Mouse (Mus musculus) hindbrain, embryonic 16.5 days (tissue): ENCODE results near the gene Th. TPM values are rescaled to one million over a fixed set of nuclear protein-coding genes. Genes with fewer than 3 reads are reported as not detected.

Experiments used
- ATAC-seq: fragments of 200-750 bp; cut with Nextera tagmentation; 2 replicates; pipeline ENCODE4 v1.8.0; 2017; ENCODE audit warnings: moderate TSS enrichment, moderate library complexity
- H3K27ac ChIP-seq: fragments of 300-500 bp; sonication (generic); 2 replicates; pipeline ENCODE4 v1.5.1; 2014; ENCODE audit warnings: low read depth, mild to moderate bottlenecking, control low read depth, low read length, moderate library complexity
- H3K27me3 ChIP-seq: fragments of 300-500 bp; sonication (generic); replicated peaks from 2 replicates; pipeline ENCODE4 v1.6.1; 2014; ENCODE audit warnings: low read length; ENCODE audit not compliant: control insufficient read depth, insufficient read depth
- H3K36me3 ChIP-seq: fragments of 300-500 bp; sonication (generic); 2 replicates; pipeline ENCODE4 v1.6.1; 2014; ENCODE audit warnings: mild to moderate bottlenecking, low read length, moderate library complexity, mixed read lengths; ENCODE audit not compliant: control insufficient read depth, insufficient read depth
- H3K4me1 ChIP-seq: fragments of 300-500 bp; sonication (generic); 2 replicates; pipeline ENCODE4 v1.6.1; 2014; ENCODE audit warnings: low read depth, low read length; ENCODE audit not compliant: control insufficient read depth, insufficient read depth
- H3K4me2 ChIP-seq: fragments of 300-500 bp; sonication (generic); 2 replicates; pipeline ENCODE4 v1.6.1; 2014; ENCODE audit warnings: mild to moderate bottlenecking, low read length, control low read depth, moderate library complexity
- H3K4me3 ChIP-seq: fragments of 300-500 bp; sonication (generic); 2 replicates; pipeline ENCODE4 v1.5.1; 2014; ENCODE audit warnings: mild to moderate bottlenecking, low read length, control low read depth, moderate library complexity
- H3K9ac ChIP-seq: fragments of 300-500 bp; sonication (generic); 2 replicates; pipeline ENCODE4 v1.6.1; 2014; ENCODE audit warnings: low read depth, mild to moderate bottlenecking, control low read depth, low read length, moderate library complexity
- H3K9me3 ChIP-seq: fragments of 300-500 bp; sonication (generic); 2 replicates; pipeline ENCODE4 v1.6.1; 2014; ENCODE audit warnings: mild to moderate bottlenecking, low read length, moderate library complexity; ENCODE audit not compliant: control insufficient read depth
- WGBS: fragments of 180-500 bp; shearing (Covaris S2); extraction: QIAGEN DNeasy Blood & Tissue Kit; methylation state at CpG from one replicate; pipeline ENCODE4 v1.1.7; 2014; 5-methylcytosine and 5-hydroxymethylcytosine counted together
- polyA plus RNA-seq: library from polyadenylated mRNA; unstranded; fragments of >200 nt; fragmentation: Nextera tagmentation; extraction: Ambion mirVana; gene quantifications from 2 replicates; pipeline ENCODE4 v1.2.1, GENCODE M21; 2015

Gene Th
- polyA plus RNA-seq, 1 experiment from 2014 or later = 9.2 TPM

GRCm38 (mm10) chr7:142909622-142910021 is 21.3 kb downstream of the Th start:
- Histone ChIP-seq H3K9ac (no peak overlapping the region), H3K27me3 (no peaks in the 10 kb centered on the region), H3K4me3 (no peak overlapping the region), H3K27ac (no peak overlapping the region), H3K9me3 (no peaks in the 10 kb centered on the region), H3K36me3 (no peaks in the 10 kb centered on the region), H3K4me1 (no peaks in the 10 kb centered on the region; the same call in 1 of the 2 replicates), H3K4me2 (no peak overlapping the region)
- no peak for ATAC-seq
- 30% methylated on average over 2 of the region's 2 CpGs for WGBS

- H3K27ac ChIP-seq = no peak overlapping the region
- no peaks in the 10 kb centered on the region for H3K36me3 ChIP-seq
- H3K9me3 ChIP-seq = no peaks in the 10 kb centered on the region
- H3K27me3 ChIP-seq = no peaks in the 10 kb centered on the region
- no peak overlapping the region for H3K4me3 ChIP-seq
- peaks cover 17% of the 10 kb centered on the region for H3K4me1 ChIP-seq
- no peak overlapping the region for H3K4me2 ChIP-seq
- no peak; the same call in 1 of the 2 replicates for ATAC-seq
- H3K9ac ChIP-seq = no peak overlapping the region
- WGBS = 37% methylated on average over 5 of the region's 5 CpGs
Measured at GRCm38 (mm10) chr7:142905606-142906005, 25.3 kb downstream of the Th start.

GRCm38 (mm10) chr7:142904331-142904730 is 26.6 kb downstream of the Th start:
- no peaks in the 10 kb centered on the region for H3K27me3 ChIP-seq
- WGBS = 53% methylated on average over 7 of the region's 7 CpGs
- H3K4me3 ChIP-seq = no peak overlapping the region
- H3K36me3 ChIP-seq = no peaks in the 10 kb centered on the region
- no peaks in the 10 kb centered on the region for H3K9me3 ChIP-seq
- H3K4me2 ChIP-seq = no peak overlapping the region
- H3K27ac ChIP-seq = no peak overlapping the region
- H3K4me1 ChIP-seq = peaks cover 17% of the 10 kb centered on the region
- no peak for ATAC-seq
- H3K9ac ChIP-seq = no peak overlapping the region

GRCm38 (mm10) chr7:142902931-142903330 is 28.0 kb downstream of the Th start:
- no peak overlapping the region for H3K4me3 ChIP-seq
- no peaks in the 10 kb centered on the region for H3K9me3 ChIP-seq
- peak overlapping the region; percentile 46 for H3K27ac ChIP-seq
- H3K4me2 ChIP-seq = no peak overlapping the region
- peak; percentile 58 for ATAC-seq
- H3K9ac ChIP-seq = peak overlapping the region; percentile 11; the same call in 1 of the 2 replicates
- no peaks in the 10 kb centered on the region for H3K27me3 ChIP-seq
- WGBS = 30% methylated on average over 4 of the region's 4 CpGs
- peaks cover 17% of the 10 kb centered on the region for H3K4me1 ChIP-seq
- H3K36me3 ChIP-seq = no peaks in the 10 kb centered on the region

- H3K4me2 ChIP-seq = no peak overlapping the region
- peaks cover 17% of the 10 kb centered on the region for H3K4me1 ChIP-seq
- no peaks in the 10 kb centered on the region for H3K36me3 ChIP-seq
- ATAC-seq = no peak
- no peak overlapping the region for H3K4me3 ChIP-seq
- no peak overlapping the region for H3K9ac ChIP-seq
- H3K9me3 ChIP-seq = no peaks in the 10 kb centered on the region
- 53% methylated on average over 7 of the region's 7 CpGs for WGBS
- H3K27ac ChIP-seq = no peak overlapping the region
- H3K27me3 ChIP-seq = no peaks in the 10 kb centered on the region
Measured at GRCm38 (mm10) chr7:142901774-142902173, 29.2 kb downstream of the Th start.

GRCm38 (mm10) chr7:142899872-142900271 is 31.1 kb downstream of the Th start:
- Histone ChIP-seq H3K4me3 (no peak overlapping the region), H3K9me3 (no peaks in the 10 kb centered on the region), H3K4me1 (peaks cover 17% of the 10 kb centered on the region), H3K9ac (no peak overlapping the region), H3K27ac (no peak overlapping the region), H3K36me3 (no peaks in the 10 kb centered on the region), H3K4me2 (no peak overlapping the region), H3K27me3 (no peaks in the 10 kb centered on the region)
- no peak for ATAC-seq
- WGBS = 50% methylated on average over 19 of the region's 19 CpGs

GRCm38 (mm10) chr7:142897471-142897870 is 33.5 kb downstream of the Th start:
- Histone ChIP-seq H3K4me1 (peaks cover 9% of the 10 kb centered on the region; the same call in 1 of the 2 replicates), H3K9me3 (no peaks in the 10 kb centered on the region), H3K9ac (no peak overlapping the region), H3K27ac (no peak overlapping the region), H3K36me3 (no peaks in the 10 kb centered on the region), H3K27me3 (no peaks in the 10 kb centered on the region), H3K4me2 (no peak overlapping the region), H3K4me3 (no peak overlapping the region)
- no peak for ATAC-seq
- 74% methylated on average over 1 of the region's 1 CpGs for WGBS

- Histone ChIP-seq H3K27me3 (no peaks in the 10 kb centered on the region), H3K4me2 (no peak overlapping the region), H3K9me3 (no peaks in the 10 kb centered on the region), H3K4me1 (peaks cover 2% of the 10 kb centered on the region; the same call in 1 of the 2 replicates), H3K27ac (no peak overlapping the region), H3K36me3 (no peaks in the 10 kb centered on the region), H3K4me3 (no peak overlapping the region), H3K9ac (no peak overlapping the region)
- no peak for ATAC-seq
- WGBS = 75% methylated on average over 10 of the region's 10 CpGs
Measured at GRCm38 (mm10) chr7:142895901-142896665, 34.8 kb downstream of the Th start.

GRCm38 (mm10) chr7:142895223-142895840 is 35.6 kb downstream of the Th start:
- Histone ChIP-seq H3K9me3 (no peaks in the 10 kb centered on the region), H3K9ac (no peak overlapping the region), H3K4me1 (no peaks in the 10 kb centered on the region), H3K36me3 (no peaks in the 10 kb centered on the region), H3K27me3 (no peaks in the 10 kb centered on the region), H3K4me3 (no peak overlapping the region), H3K27ac (no peak overlapping the region), H3K4me2 (no peak overlapping the region)
- 86% methylated on average over 18 of the region's 18 CpGs for WGBS
- ATAC-seq = 0 out of 2 replicates have a peak, but pooled peaks have one; percentile 30
